Comparison of ENCODE assay signal across 10 mouse cellular contexts in the genomic region with DNA sequence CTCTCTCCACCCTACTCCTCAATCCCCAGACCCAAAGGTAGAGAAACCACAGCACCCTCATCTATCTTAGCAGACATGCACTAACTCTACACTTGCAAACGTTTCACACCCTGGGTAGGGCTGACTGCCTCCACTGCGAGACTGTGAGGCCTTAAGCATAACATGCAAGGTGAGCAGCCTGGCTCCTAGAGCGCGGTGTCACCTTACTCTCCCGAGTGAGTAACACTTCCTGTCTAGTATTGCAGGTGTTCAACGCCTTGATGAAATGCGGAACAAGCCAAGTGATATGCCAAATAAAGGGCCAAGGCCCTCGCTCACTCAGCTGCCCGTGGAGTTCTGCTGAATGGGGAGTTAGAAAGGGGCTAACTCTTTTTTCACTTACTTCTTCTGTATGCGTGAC. TPM values are rescaled to one million over a fixed set of nuclear protein-coding genes. Genes with fewer than 3 reads are reported as not detected.
A peak's percentile ranks its signal among the peaks of the same experiment; 100 is the strongest.
DNase-seq lines count a peak whose midpoint lies in the region; ATAC-seq lines count a peak whose summit lies in the region.
"Had no signal": no experiment of that assay in that cellular context is flagged by ENCODE, and none has a peak within 500 bp of the region (broad histone marks: within the 10 kb centered on the region; RNA-seq: fewer than 3 reads in every experiment).

No protein-coding gene starts in this region.

- peak; percentile 5 for DNase-seq in embryo, embryonic 11 days
- DNase-seq in embryo, embryonic 9.5 days (ENCODE audit: extremely low spot score), result no peak
- peak; percentile 72 to 77 for DNase-seq in B cell, adult 2 months
- peak; percentile 16 for DNase-seq in forelimb bud, embryonic 11.5 days (ENCODE audit: low read depth, low spot score)
- no peak for DNase-seq in cerebellum, adult 9-11 months
- no peak for DNase-seq in cerebellum, postnatal 14 days
- DNase-seq: retina, postnatal 1 day had no signal

- peak; percentile 88 for ATAC-seq in neutrophil, adult 5-6 weeks (ENCODE audit: extremely low read depth, insufficient number of reproducible peaks, low FRiP score, poor library complexity, severe bottlenecking)
- ATAC-seq in erythroid progenitor cell, adult 5-6 weeks (replicated peaks; ENCODE audit: low FRiP score, poor library complexity, severe bottlenecking), result no peak
- ATAC-seq: forebrain, embryonic 14.5 days had no signal

RNA-seq across cellular contexts. Expression of gene Rfc1, which starts 13.3 kb away (rescaled TPM):
- total RNA-seq in neutrophil, adult 5-6 weeks (2017), result 120 and 132 TPM in 2 replicates
- 43.2 and 56.2 TPM in 2 replicates for total RNA-seq in erythroid progenitor cell, adult 5-6 weeks (2015; ENCODE audit: low replicate concordance)
- 43.8 and 79.5 TPM in 2 replicates for total RNA-seq in erythroid progenitor cell, adult 5-6 weeks (2017; ENCODE audit: low replicate concordance)

RNA-seq across cellular contexts. Expression of gene Klb, which starts 25.9 kb away (rescaled TPM):
- not detected in 2 replicates for total RNA-seq in neutrophil, adult 5-6 weeks (2017)
- not detected in 2 replicates for total RNA-seq in erythroid progenitor cell, adult 5-6 weeks (2015; ENCODE audit: low replicate concordance)
- not detected in 2 replicates for total RNA-seq in erythroid progenitor cell, adult 5-6 weeks (2017; ENCODE audit: low replicate concordance)

Comparison
In these comparisons a context has a peak if more than half of its experiments do, and no peak if none do; other contexts are left out.
1. DNase-seq: peak in embryo, embryonic 11 days (single experiment), B cell, adult 2 months (2 of 2) and forelimb bud, embryonic 11.5 days (single experiment); none in embryo, embryonic 9.5 days (single experiment), cerebellum, adult 9-11 months (single experiment) and cerebellum, postnatal 14 days (0 of 2).